28 mouse cellular contexts compared by ENCODE assay signal in genomic region chr8:110008995-110009446, GRCm38 (mm10). TPM values are rescaled to one million over a fixed set of nuclear protein-coding genes. Genes with fewer than 3 reads are reported as not detected.
"Had no signal": no experiment of that assay in that cellular context is flagged by ENCODE, and none has a peak within 500 bp of the region (broad histone marks: within the 10 kb centered on the region; RNA-seq: fewer than 3 reads in every experiment).

No protein-coding gene starts in this region.

- H3K36me3 ChIP-seq: liver, embryonic 13.5 days; midbrain, embryonic 10.5 days; neural tube, embryonic 12.5 days; neural tube, embryonic 15.5 days; stomach, embryonic 15.5 days had no signal

- H3K9ac ChIP-seq: liver, embryonic 13.5 days; neural tube, embryonic 12.5 days; neural tube, embryonic 15.5 days; stomach, embryonic 15.5 days had no signal

- H3K9me3 ChIP-seq: liver, embryonic 13.5 days; midbrain, embryonic 10.5 days; neural tube, embryonic 12.5 days; neural tube, embryonic 15.5 days; stomach, embryonic 15.5 days had no signal

- DNase-seq: kidney, postnatal 25 days; layer of hippocampus, adult 9-11 months; liver, embryonic 13.5 days; lung, adult 2 months; lung, postnatal 14 days; lung, postnatal 4 days; midbrain, embryonic 14.5 days; right cerebral cortex, adult 18-20 months; right cerebral cortex, postnatal 14 days; right cerebral cortex, postnatal 4 days; spleen, adult 18-20 months; thymus, postnatal 25 days had no signal

- H3K4me3 ChIP-seq: layer of hippocampus, adult 2 months; liver, embryonic 13.5 days; midbrain, embryonic 10.5 days; neural tube, embryonic 12.5 days; neural tube, embryonic 15.5 days; stomach, embryonic 15.5 days had no signal

- H3K4me1 ChIP-seq: liver, embryonic 13.5 days; stomach, embryonic 15.5 days had no signal

- H3K27ac ChIP-seq: kidney, postnatal 0 days; layer of hippocampus, adult 2 months; liver, embryonic 13.5 days; midbrain, embryonic 10.5 days; neural tube, embryonic 12.5 days; neural tube, embryonic 15.5 days; stomach, embryonic 15.5 days had no signal

- H3K27me3 ChIP-seq: liver, embryonic 13.5 days; neural tube, embryonic 12.5 days; neural tube, embryonic 15.5 days; stomach, embryonic 15.5 days had no signal

RNA-seq across cellular contexts. Expression of gene Tat, which starts 18.8 kb away (rescaled TPM):
- total RNA-seq: layer of hippocampus, adult 2 months; layer of hippocampus, postnatal 25 days; left cerebral cortex, adult 18-20 months; left cerebral cortex, postnatal 10 days; left cerebral cortex, postnatal 36 days; megakaryocyte progenitor cell, adult 5-6 weeks had no signal
- polyA plus RNA-seq: kidney, embryonic 14.5 days; kidney, postnatal 0 days; limb, embryonic 11.5 days; midbrain, embryonic 10.5 days; midbrain, embryonic 14.5 days; neural tube, embryonic 12.5 days; neural tube, embryonic 15.5 days; stomach, embryonic 15.5 days had no signal

RNA-seq across cellular contexts. Expression of gene Chst4, which starts 30.5 kb away (rescaled TPM):
- total RNA-seq: layer of hippocampus, adult 2 months; layer of hippocampus, postnatal 25 days; left cerebral cortex, postnatal 10 days; megakaryocyte progenitor cell, adult 5-6 weeks had no signal
- polyA plus RNA-seq: kidney, embryonic 14.5 days; limb, embryonic 11.5 days; limb, embryonic 14.5 days; liver, embryonic 13.5 days; liver, embryonic 16.5 days; midbrain, embryonic 14.5 days; neural tube, embryonic 12.5 days; neural tube, embryonic 15.5 days; thymus, postnatal 0 days had no signal

RNA-seq across cellular contexts. Expression of gene Marveld3, which starts 47.0 kb away (rescaled TPM):
- total RNA-seq: layer of hippocampus, postnatal 25 days; megakaryocyte progenitor cell, adult 5-6 weeks had no signal
- polyA plus RNA-seq: liver, embryonic 13.5 days had no signal
